Mouse (Mus musculus) MEL (cell line): ENCODE data around the gene Ganab. TPM values are rescaled to one million over a fixed set of nuclear protein-coding genes. Genes with fewer than 3 reads are reported as not detected.
A peak's percentile ranks its signal among the peaks of the same experiment; 100 is the strongest.
"Not testable (repeated sequence)": the region's sequence is repeated elsewhere in the genome, so short reads cannot be mapped to it uniquely, and the experiment has no call there.

Experiments
- DNase-seq: peaks from one replicate; pipeline ENCODE4 v3.0.0; 2011; ENCODE audit warnings: low read depth, low spot score
- H3K27ac ChIP-seq: 2 replicates; pipeline ENCODE4 v1.5.1; 2012; ENCODE audit warnings: low read depth, mild to moderate bottlenecking, control low read depth, low read length, moderate library complexity; ENCODE audit not compliant: control insufficient read depth
- H3K27me3 ChIP-seq, 2 experiments: fragments of 150-350 bp in 1 of 2; sonication (generic) in 1 of 2; 2 replicates each; pipeline ENCODE4 v1.6.1; 2012; ENCODE audit warnings: low read length in 2 of 2, mild to moderate bottlenecking in 2 of 2, improper control_type of control experiment in 1 of 2, moderate library complexity in 1 of 2; ENCODE audit not compliant: insufficient read depth in 2 of 2, control insufficient read depth in 1 of 2
- H3K36me3 ChIP-seq, 2 experiments: 2 replicates each; pipeline ENCODE4 v1.6.1; 2012 to 2014; ENCODE audit warnings: low read length in 2 of 2, improper control_type of control experiment in 1 of 2, inconsistent platforms in 1 of 2, mild to moderate bottlenecking in 1 of 2; ENCODE audit not compliant: insufficient read depth in 2 of 2, control insufficient read depth in 1 of 2
- H3K4me1 ChIP-seq, 2 experiments: fragments of 150-350 bp in 1 of 2; sonication (generic) in 1 of 2; 2 replicates each; pipeline ENCODE4 v1.6.1; 2012; ENCODE audit warnings: low read length in 2 of 2, improper control_type of control experiment in 1 of 2, mild to moderate bottlenecking in 1 of 2; ENCODE audit not compliant: insufficient read depth in 2 of 2, control insufficient read depth in 1 of 2
- H3K4me3 ChIP-seq, 2 experiments: fragments of 150-350 bp in 1 of 2; sonication (generic) in 1 of 2; 2 replicates each; pipeline ENCODE4 v1.5.1; 2012; ENCODE audit warnings: low read depth in 2 of 2, low read length in 2 of 2, mild to moderate bottlenecking in 2 of 2, moderate library complexity in 2 of 2, control low read depth in 1 of 2, improper control_type of control experiment in 1 of 2; ENCODE audit not compliant: control insufficient read depth in 1 of 2, insufficient read depth in 1 of 2
- H3K79me2 ChIP-seq: 2 replicates; pipeline ENCODE4 v1.6.1; 2012; ENCODE audit warnings: mild to moderate bottlenecking, low read length, moderate library complexity; ENCODE audit not compliant: control insufficient read depth, poor library complexity, insufficient read depth
- H3K9ac ChIP-seq: 2 replicates; pipeline ENCODE4 v1.6.1; 2012; ENCODE audit warnings: low read depth, mild to moderate bottlenecking, control low read depth, low read length, moderate library complexity; ENCODE audit not compliant: control insufficient read depth, poor library complexity, severe bottlenecking
- H3K9me3 ChIP-seq: fragments of 150-350 bp; sonication (generic); replicated peaks from 2 replicates; pipeline ENCODE4 v1.6.1; 2012; ENCODE audit warnings: mild to moderate bottlenecking, low read length, improper control_type of control experiment, moderate library complexity; ENCODE audit not compliant: insufficient read depth
- CTCF ChIP-seq, 3 experiments: IDR thresholded peaks in 2 of 3; conservative IDR thresholded peaks in 1 of 3; 2 replicates each; pipeline ENCODE4 v1.5.1; 2011 to 2012; ENCODE audit warnings: low read length in 3 of 3, low read depth in 2 of 3, mild to moderate bottlenecking in 2 of 3, improper control_type of control experiment in 1 of 3, inconsistent platforms in 1 of 3, mixed read lengths in 1 of 3, moderate library complexity in 1 of 3; ENCODE audit not compliant: control insufficient read depth in 1 of 3, insufficient read depth in 1 of 3, poor library complexity in 1 of 3, severe bottlenecking in 1 of 3
- ELF1 ChIP-seq: IDR thresholded peaks from 2 replicates; pipeline ENCODE4 v1.6.1; 2014; ENCODE audit warnings: low read depth, mild to moderate bottlenecking, inconsistent platforms, low read length, improper control_type of control experiment, moderate library complexity
- EP300 ChIP-seq, 2 experiments: IDR thresholded peaks; 2 replicates each; pipeline ENCODE4 v1.6.1; 2011; ENCODE audit warnings: improper control_type of control experiment in 2 of 2, low read length in 2 of 2, low read depth in 1 of 2, mild to moderate bottlenecking in 1 of 2
- ETS1 ChIP-seq: IDR thresholded peaks from 2 replicates; pipeline ENCODE4 v1.6.1; 2012; ENCODE audit warnings: low read depth, mild to moderate bottlenecking, inconsistent platforms, low read length, improper control_type of control experiment, moderate library complexity
- GATA1 ChIP-seq: IDR thresholded peaks from 2 replicates; pipeline ENCODE4 v1.6.1; 2011; ENCODE audit warnings: low read depth, low read length, improper control_type of control experiment
- HCFC1 ChIP-seq: IDR thresholded peaks from 2 replicates; pipeline ENCODE4 v1.6.1; 2012; ENCODE audit warnings: low read depth, mild to moderate bottlenecking, inconsistent platforms, low read length, improper control_type of control experiment, moderate library complexity
- JUND ChIP-seq: IDR thresholded peaks from 2 replicates; pipeline ENCODE4 v1.6.1; 2011; ENCODE audit warnings: low read depth, mild to moderate bottlenecking, improper control_type of control experiment, low read length
- KAT2A ChIP-seq: conservative IDR thresholded peaks from 2 replicates; pipeline ENCODE4 v1.6.1; 2012; ENCODE audit warnings: low read depth, low read length, improper control_type of control experiment, inconsistent platforms
- MAFK ChIP-seq: IDR thresholded peaks from 2 replicates; pipeline ENCODE4 v1.6.1; 2011; ENCODE audit warnings: low read depth, mild to moderate bottlenecking, low read length, improper control_type of control experiment, borderline replicate concordance
- MEF2A ChIP-seq: IDR thresholded peaks from 2 replicates; pipeline ENCODE4 v1.6.1; 2014; ENCODE audit warnings: low read depth, mild to moderate bottlenecking, inconsistent platforms, low read length, improper control_type of control experiment; ENCODE audit not compliant: poor library complexity, insufficient replicate concordance, severe bottlenecking; ENCODE audit errors: extremely low read depth
- MXI1 ChIP-seq: IDR thresholded peaks from 2 replicates; pipeline ENCODE4 v1.6.1; 2011; ENCODE audit warnings: mild to moderate bottlenecking, low read depth, low read length, improper control_type of control experiment
- MYC ChIP-seq: IDR thresholded peaks from 2 replicates; pipeline ENCODE4 v1.6.1; 2011; ENCODE audit warnings: low read depth, mild to moderate bottlenecking, low read length, improper control_type of control experiment, moderate library complexity
- NELFE ChIP-seq: IDR thresholded peaks from 2 replicates; pipeline ENCODE4 v1.6.1; 2011; ENCODE audit warnings: low read depth, low read length, improper control_type of control experiment
- NRF1 ChIP-seq: IDR thresholded peaks from 2 replicates; pipeline ENCODE4 v1.6.1; 2014; ENCODE audit warnings: low read depth, mild to moderate bottlenecking, inconsistent platforms, low read length, improper control_type of control experiment, moderate library complexity; ENCODE audit not compliant: poor library complexity, insufficient read depth, severe bottlenecking
- POLR2A ChIP-seq, 2 experiments: IDR thresholded peaks; 2 replicates each; pipeline ENCODE4 v1.6.1; 2011 to 2012; ENCODE audit warnings: low read length in 2 of 2, mild to moderate bottlenecking in 2 of 2, control low read depth in 1 of 2, improper control_type of control experiment in 1 of 2, low read depth in 1 of 2, moderate library complexity in 1 of 2; ENCODE audit not compliant: control insufficient read depth in 1 of 2, insufficient read depth in 1 of 2, poor library complexity in 1 of 2
- POLR2AphosphoS2 ChIP-seq: IDR thresholded peaks from 2 replicates; pipeline ENCODE4 v1.6.1; 2011; ENCODE audit warnings: low read length, improper control_type of control experiment
- POLR2AphosphoS5 ChIP-seq: IDR thresholded peaks from 2 replicates; pipeline ENCODE4 v1.6.1; 2012; ENCODE audit warnings: low read depth, borderline replicate concordance, mild to moderate bottlenecking, inconsistent platforms, low read length, moderate library complexity, mixed read lengths
- SIN3A ChIP-seq: IDR thresholded peaks from 2 replicates; pipeline ENCODE4 v1.6.1; 2012; ENCODE audit warnings: low read length, improper control_type of control experiment, inconsistent platforms
- TBP ChIP-seq: IDR thresholded peaks from 2 replicates; pipeline ENCODE4 v1.8.0; 2011; ENCODE audit warnings: low read depth, low read length, improper control_type of control experiment
- TCF12 ChIP-seq: IDR thresholded peaks from 2 replicates; pipeline ENCODE4 v1.6.1; 2014; ENCODE audit warnings: low read depth, mild to moderate bottlenecking, inconsistent platforms, low read length, improper control_type of control experiment, moderate library complexity
- UBTF ChIP-seq: IDR thresholded peaks from 2 replicates; pipeline ENCODE4 v1.6.1; 2012; ENCODE audit warnings: low read depth, mild to moderate bottlenecking, inconsistent platforms, low read length, improper control_type of control experiment, moderate library complexity, borderline replicate concordance; ENCODE audit not compliant: insufficient read depth
- USF1 ChIP-seq: IDR thresholded peaks from 2 replicates; pipeline ENCODE4 v1.6.1; 2014; ENCODE audit warnings: low read depth, mild to moderate bottlenecking, inconsistent platforms, low read length, improper control_type of control experiment, moderate library complexity
- USF2 ChIP-seq, 2 experiments: IDR thresholded peaks; 2 replicates each; pipeline ENCODE4 v1.6.1; 2011 to 2012; ENCODE audit warnings: improper control_type of control experiment in 2 of 2, low read length in 2 of 2, borderline replicate concordance in 1 of 2, inconsistent platforms in 1 of 2, low read depth in 1 of 2, mild to moderate bottlenecking in 1 of 2; ENCODE audit not compliant: insufficient read depth in 1 of 2
- ZC3H11A ChIP-seq: IDR thresholded peaks from 2 replicates; pipeline ENCODE4 v1.6.1; 2012; ENCODE audit warnings: low read depth, mild to moderate bottlenecking, inconsistent platforms, low read length, improper control_type of control experiment
- ZMIZ1 ChIP-seq: IDR thresholded peaks from 2 replicates; pipeline ENCODE4 v1.6.1; 2012; ENCODE audit warnings: low read depth, mild to moderate bottlenecking, inconsistent platforms, low read length, improper control_type of control experiment, moderate library complexity
- ZNF384 ChIP-seq: IDR thresholded peaks from 2 replicates; pipeline ENCODE4 v1.6.1; 2012; ENCODE audit warnings: low read depth, mild to moderate bottlenecking, inconsistent platforms, low read length, improper control_type of control experiment
- polyA plus RNA-seq, 2 experiments: library from polyadenylated mRNA; stranded (reverse) in 1 of 2; unstranded in 1 of 2; fragments of >175 nt in 1 of 2; fragments of >200 nt in 1 of 2; gene quantifications; 2 replicates each; pipeline versions ENCODE4 v1.2.1 to v1.2.4; 2012; ENCODE audit warnings: low replicate concordance in 2 of 2, low read depth in 1 of 2; ENCODE audit not compliant: insufficient read length in 2 of 2, insufficient read depth in 1 of 2, missing spikeins in 1 of 2
- total RNA-seq: library from RNA; depleted of rRNA; stranded (reverse); fragments of 300-350 nt; gene quantifications from 2 replicates; pipeline ENCODE4 v1.2.3, GENCODE M21; 2012

Ganab gene
- total and polyA plus RNA-seq, 3 experiments = 122 to 123 TPM; not detected in 1

- TF ChIP-seq MAFK = no peak
- peak; percentile 96 for TF ChIP-seq TBP
- peak; percentile 43; the same call in 1 of the 2 replicates for TF ChIP-seq ELF1
- TF ChIP-seq EP300 (IDR thresholded peaks at IDR 0.05; ENCODE audit: low read depth in 1 of 2, low read length in 2 of 2) = peak in 1 of 2 experiments; percentile 46; a peak in 1 of 4 replicates
- no peak for TF ChIP-seq USF2 (IDR thresholded peaks at IDR 0.05; ENCODE audit: borderline replicate concordance in 1 of 2, insufficient read depth in 1 of 2, low read depth in 1 of 2, low read length in 2 of 2)
- TF ChIP-seq POLR2AphosphoS2 = peak; percentile 89
- peak; percentile 93 for TF ChIP-seq NELFE
- TF ChIP-seq JUND = no peak
- TF ChIP-seq TCF12 = peak; percentile 83
- no peak for TF ChIP-seq MEF2A
- TF ChIP-seq MXI1 = no peak; the same call in 1 of the 2 replicates
- TF ChIP-seq CTCF (IDR thresholded peaks at IDR 0.05 in 2 of 3, conservative IDR thresholded peaks at IDR 0.05 in 1 of 3; ENCODE audit: control insufficient read depth in 1 of 3, insufficient read depth in 1 of 3, low read depth in 2 of 3, low read length in 3 of 3, poor library complexity in 1 of 3, severe bottlenecking in 1 of 3) = no peak
- TF ChIP-seq ZC3H11A = no peak
- peak; percentile 85 for TF ChIP-seq GATA1
- peak; percentile 87; the same call in 1 of the 2 replicates for TF ChIP-seq UBTF
- 0 out of 2 replicates have a peak, but pooled peaks have one; percentile 28 for TF ChIP-seq USF1
- TF ChIP-seq NRF1 = peak; percentile 87
- peak; percentile 35 for TF ChIP-seq ETS1
- TF ChIP-seq, all 39 proteins: peak for 19
These were observed 4.8 kb upstream of the Ganab start, which contains the start of gene Ints5 (continued) for GRCm38 (mm10) chr19:8892829-8893766.

GRCm38 (mm10) chr19:8895397-8895960 is 2.4 kb upstream of the Ganab start:
- no peak overlapping the region; the same call in 1 of the 2 replicates for H3K9ac ChIP-seq

GRCm38 (mm10) chr19:8896231-8896630 is 1.6 kb upstream of the Ganab start:
- peak; percentile 27 for DNase-seq
- not testable (repeated sequence) for H3K9me3 ChIP-seq, H3K4me3 ChIP-seq, H3K27me3 ChIP-seq
- H3K4me1 ChIP-seq = peaks cover 5 to 21% of the 10 kb centered on the region in 2 experiments; a peak in 3 of 4 replicates
- peak overlapping the region; percentile 81 for H3K9ac ChIP-seq
- peaks cover 51% of the 10 kb centered on the region for H3K79me2 ChIP-seq
- peak overlapping the region; percentile 96 for H3K27ac ChIP-seq
- peaks cover 0 to 41% of the 10 kb centered on the region in 2 experiments; a peak in 2 of 4 replicates for H3K36me3 ChIP-seq

More at GRCm38 (mm10) chr19:8895397-8895960, 2.4 kb upstream of the Ganab start:
- Histone ChIP-seq H3K27ac (no peak overlapping the region), H3K4me1 (peaks cover 5 to 21% of the 10 kb centered on the region in 2 experiments; a peak in 3 of 4 replicates), H3K27me3 (no peaks in the 10 kb centered on the region), H3K9me3 (no peaks in the 10 kb centered on the region), H3K4me3 (no peak overlapping the region), H3K36me3 (peaks cover 0 to 44% of the 10 kb centered on the region in 2 experiments; a peak in 2 of 4 replicates), H3K79me2 (peaks cover 52% of the 10 kb centered on the region)
- no peak for DNase-seq
- TF ChIP-seq NRF1 = no peak
- no peak for TF ChIP-seq MAFK
- TF ChIP-seq MEF2A = no peak
- TF ChIP-seq SIN3A = no peak
- no peak for TF ChIP-seq NELFE
- TF ChIP-seq POLR2AphosphoS5 = no peak
- TF ChIP-seq MYC = no peak
- TF ChIP-seq ZMIZ1 = no peak
- no peak for TF ChIP-seq ZNF384
- TF ChIP-seq KAT2A = no peak
- no peak for TF ChIP-seq HCFC1
- TF ChIP-seq GATA1 = no peak
- TF ChIP-seq POLR2A (IDR thresholded peaks at IDR 0.05; ENCODE audit: control insufficient read depth in 1 of 2, insufficient read depth in 1 of 2, low read depth in 1 of 2, low read length in 2 of 2, poor library complexity in 1 of 2) = no peak
- TF ChIP-seq USF1 = no peak
- TF ChIP-seq POLR2AphosphoS2 = no peak
